Mouse (Mus musculus): ENCODE results near the gene Col28a1. TPM values are rescaled to one million over a fixed set of nuclear protein-coding genes. Genes with fewer than 3 reads are reported as not detected.
"Not testable (repeated sequence)": the region's sequence is repeated elsewhere in the genome, so short reads cannot be mapped to it uniquely, and the experiment has no call there.

The Col28a1 gene
- polyA plus RNA-seq, 1 experiment from 2014 or later, result not detected

DNA sequence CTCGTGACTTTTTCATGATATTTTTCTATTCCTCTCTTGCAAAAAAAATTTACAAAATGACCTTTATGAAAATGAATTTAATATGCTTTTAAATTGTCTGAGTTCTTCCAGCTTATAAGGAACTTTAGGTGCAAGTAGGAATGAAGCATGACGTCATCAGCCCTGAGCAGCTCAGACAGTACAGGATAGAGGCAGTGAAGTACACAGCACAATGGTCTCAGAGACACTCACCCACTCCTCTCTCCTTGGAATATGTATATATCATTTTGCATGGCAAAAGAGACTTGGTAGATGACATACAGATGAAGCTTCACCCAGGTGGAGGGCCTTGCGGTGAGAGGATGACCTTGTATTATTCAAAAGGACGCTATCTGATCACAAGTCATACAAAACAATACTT, 197.7 kb downstream of the Col28a1 start:
- no peaks in the 10 kb centered on the region for H3K79me2 ChIP-seq (ENCODE audit: inconsistent target)
- no peaks in the 10 kb centered on the region for H3K36me3 ChIP-seq (ENCODE audit: inconsistent target)
- no peak overlapping the region for H3K4me3 ChIP-seq (ENCODE audit: inconsistent target)
- WGBS (ENCODE audit: missing documents), result 98% methylated on average over 4 of the region's 4 CpGs
- no peak overlapping the region for H3K27ac ChIP-seq

DNA sequence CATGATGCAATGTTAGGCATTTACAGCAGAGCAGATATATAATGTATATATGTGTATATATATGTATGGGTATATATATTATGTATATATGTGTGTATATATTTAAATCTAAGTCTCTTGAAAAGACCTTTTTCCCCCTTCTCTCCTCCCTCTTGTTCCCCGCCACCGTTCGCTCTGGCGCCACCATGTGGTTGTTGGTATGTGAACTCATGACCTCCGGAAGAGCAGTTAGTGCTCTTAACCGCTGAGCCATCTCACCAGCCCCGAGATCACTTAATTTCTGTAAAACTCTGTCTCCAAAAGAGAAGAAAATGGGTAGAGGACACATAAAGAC, 208.8 kb downstream of the Col28a1 start:
- H3K4me3 ChIP-seq (ENCODE audit: inconsistent target), result no peak overlapping the region; the same call in 1 of the 2 replicates
- no peak overlapping the region for H3K27ac ChIP-seq
- H3K79me2 ChIP-seq (ENCODE audit: inconsistent target), result no peaks in the 10 kb centered on the region
- H3K36me3 ChIP-seq (ENCODE audit: inconsistent target), result no peaks in the 10 kb centered on the region
- WGBS (ENCODE audit: missing documents), result 21% methylated on average over 7 of the region's 7 CpGs

DNA sequence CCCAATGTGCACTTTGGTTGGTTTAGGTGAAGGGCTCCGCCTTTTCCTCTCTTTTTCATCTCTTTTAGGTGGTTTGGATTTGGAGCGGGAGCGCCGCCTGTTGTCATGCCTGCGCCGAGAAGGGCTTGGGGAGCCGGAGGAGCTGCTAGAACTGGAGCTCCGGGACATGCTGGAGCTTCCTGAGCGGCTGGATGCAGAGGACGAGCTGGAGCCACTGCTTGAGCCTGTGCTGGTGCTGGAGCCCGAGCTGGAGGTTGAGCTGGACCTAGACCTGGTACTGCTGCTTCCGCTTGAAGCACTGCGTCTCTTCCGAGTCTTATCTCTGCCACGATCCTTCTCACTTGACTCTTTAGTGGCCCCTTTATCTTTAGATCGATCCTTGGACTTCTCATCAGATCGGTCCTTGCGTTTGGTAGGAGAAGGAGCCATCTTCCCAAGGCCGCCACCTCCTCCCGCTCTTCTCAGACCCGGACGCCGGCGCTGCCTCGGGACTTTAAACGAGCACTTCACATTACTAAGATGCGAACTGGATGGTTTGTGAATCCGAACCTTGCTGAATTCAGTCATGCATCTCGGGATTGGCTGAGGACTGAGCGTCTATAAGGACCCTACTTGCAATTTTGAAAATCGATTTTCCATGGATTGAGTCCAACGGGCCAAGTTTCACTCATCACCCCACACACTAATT, 209.3 kb downstream of the Col28a1 start:
- WGBS (ENCODE audit: missing documents), result 62% methylated on average over 22 of the region's 32 CpGs
- H3K36me3 ChIP-seq (ENCODE audit: inconsistent target); H3K79me2 ChIP-seq (ENCODE audit: inconsistent target); H3K4me3 ChIP-seq (ENCODE audit: inconsistent target); H3K27ac ChIP-seq: not testable (repeated sequence)

DNA sequence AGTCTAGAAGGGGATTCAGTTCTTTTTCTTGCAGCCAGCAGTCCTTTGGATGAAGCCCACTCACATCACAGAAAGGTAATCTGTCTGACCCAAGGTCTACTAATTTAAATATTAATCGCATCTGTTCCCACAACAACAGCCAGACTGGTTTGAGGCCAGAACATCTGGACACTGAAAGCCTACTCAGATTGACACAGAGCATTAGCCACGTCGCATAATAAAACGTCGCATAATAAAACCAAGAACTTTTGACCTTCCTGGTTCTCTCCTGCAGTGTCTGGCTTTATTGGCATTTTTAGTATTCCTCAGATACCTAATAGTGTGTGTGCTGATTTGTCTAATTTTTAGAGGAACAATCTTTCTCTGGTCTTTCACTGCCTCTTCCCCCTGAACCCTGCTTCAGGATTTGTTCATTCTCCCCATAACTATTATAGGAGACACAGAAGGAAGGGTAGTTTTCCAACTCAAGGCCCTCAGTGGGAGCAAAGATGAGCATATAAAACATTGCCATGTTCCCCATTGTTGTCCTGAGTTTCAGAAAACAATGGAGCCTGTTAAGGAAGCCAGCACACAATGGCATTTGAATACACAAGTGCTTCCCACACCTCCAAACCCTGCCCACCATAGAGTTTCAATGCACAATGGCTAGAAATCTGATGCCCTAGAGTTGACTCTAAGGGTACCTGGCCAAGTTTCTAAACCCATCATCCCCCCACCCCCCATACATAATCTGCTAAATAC, 221.2 kb downstream of the Col28a1 start:
- no peak overlapping the region for H3K27ac ChIP-seq
- H3K4me3 ChIP-seq (ENCODE audit: inconsistent target), result no peak overlapping the region
- H3K79me2 ChIP-seq (ENCODE audit: inconsistent target), result no peaks in the 10 kb centered on the region
- 91% methylated on average over 5 of the region's 5 CpGs for WGBS (ENCODE audit: missing documents)
- H3K36me3 ChIP-seq (ENCODE audit: inconsistent target), result no peaks in the 10 kb centered on the region

DNA sequence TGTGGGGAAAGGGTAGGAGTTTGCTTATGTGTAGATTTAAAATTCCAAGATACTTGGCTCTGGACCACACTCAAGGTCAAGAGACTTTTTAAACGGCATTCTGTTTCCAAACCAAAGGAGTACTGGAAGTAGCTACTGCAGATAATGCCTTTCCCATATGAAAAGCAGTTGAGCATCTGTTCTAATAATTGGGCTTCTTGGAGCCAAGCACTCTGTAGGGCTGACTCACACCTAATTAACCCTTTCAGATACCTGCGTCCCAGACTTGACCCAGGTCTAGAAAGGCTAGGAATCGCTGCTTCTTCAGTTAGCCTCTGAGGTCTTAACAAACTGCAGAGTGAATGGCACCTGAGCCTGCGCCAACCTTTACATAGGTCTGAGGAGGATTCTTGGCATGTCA, 223.0 kb downstream of the Col28a1 start:
- no peak overlapping the region for H3K4me3 ChIP-seq (ENCODE audit: inconsistent target)
- no peak overlapping the region for H3K27ac ChIP-seq
- 95% methylated on average over 4 of the region's 4 CpGs for WGBS (ENCODE audit: missing documents)
- H3K36me3 ChIP-seq (ENCODE audit: inconsistent target), result no peaks in the 10 kb centered on the region
- H3K79me2 ChIP-seq (ENCODE audit: inconsistent target), result no peaks in the 10 kb centered on the region

DNA sequence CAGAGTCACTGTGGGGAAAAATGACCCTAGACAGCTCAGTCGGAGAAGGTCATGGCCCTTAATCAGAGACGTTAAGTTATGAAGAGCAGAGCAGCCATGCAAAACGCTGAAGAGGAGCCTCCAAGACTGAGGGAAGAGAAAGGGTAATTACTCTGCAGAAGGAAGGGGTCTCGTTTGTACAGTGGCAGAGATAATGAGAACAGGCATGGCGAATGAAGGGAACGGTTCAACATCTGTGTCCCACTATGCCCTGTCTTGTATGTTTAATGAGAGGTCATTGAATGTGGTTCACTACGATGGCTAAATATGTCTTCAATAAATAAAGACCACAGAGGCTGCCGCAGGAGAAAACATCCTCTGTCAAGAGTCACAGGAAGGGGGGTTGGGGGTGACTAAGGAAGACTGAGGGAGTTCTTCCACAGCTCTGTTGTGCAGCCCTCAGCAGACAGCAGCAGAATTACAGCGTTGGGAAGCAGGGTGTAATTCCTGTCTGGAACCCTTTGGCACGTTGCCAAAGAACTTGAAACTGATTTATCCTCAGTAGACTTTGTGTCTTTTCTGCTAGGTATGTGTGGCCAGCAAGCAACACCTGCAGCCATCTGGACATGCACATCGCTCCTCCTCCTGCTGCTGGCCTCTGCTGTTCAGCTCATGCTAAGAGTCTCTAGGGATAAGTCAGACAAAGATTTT, 226.4 kb downstream of the Col28a1 start:
- H3K79me2 ChIP-seq (ENCODE audit: inconsistent target), result no peaks in the 10 kb centered on the region
- no peaks in the 10 kb centered on the region for H3K36me3 ChIP-seq (ENCODE audit: inconsistent target)
- WGBS (ENCODE audit: missing documents), result 88% methylated on average over 11 of the region's 11 CpGs
- H3K27ac ChIP-seq, result no peak overlapping the region
- no peak overlapping the region for H3K4me3 ChIP-seq (ENCODE audit: inconsistent target)

DNA sequence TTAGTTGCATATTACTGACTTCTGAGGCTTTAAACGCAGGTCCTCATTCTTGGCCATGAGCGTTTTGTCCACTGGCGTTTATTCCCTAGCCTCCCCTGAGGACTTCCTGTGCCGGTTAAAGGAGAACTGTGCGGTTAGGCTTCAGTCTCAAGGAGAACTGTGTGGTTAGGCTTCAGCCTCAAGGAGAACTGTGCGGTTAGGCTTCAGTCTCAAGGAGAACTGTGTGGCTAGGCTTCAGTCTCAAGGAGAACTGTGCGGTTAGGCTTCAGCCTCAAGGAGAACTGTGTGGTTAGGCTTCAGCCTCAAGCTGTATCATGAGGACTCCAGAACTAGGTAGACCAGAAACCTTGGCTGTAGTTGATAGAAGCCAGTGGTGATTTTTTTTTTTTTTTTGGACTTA, 229.7 kb downstream of the Col28a1 start:
- Histone ChIP-seq H3K27ac (no peak overlapping the region), H3K4me3 (ENCODE audit: inconsistent target) (no peak overlapping the region), H3K36me3 (ENCODE audit: inconsistent target) (no peaks in the 10 kb centered on the region), H3K79me2 (ENCODE audit: inconsistent target) (no peaks in the 10 kb centered on the region)
- 23% methylated on average over 7 of the region's 7 CpGs for WGBS (ENCODE audit: missing documents)

DNA sequence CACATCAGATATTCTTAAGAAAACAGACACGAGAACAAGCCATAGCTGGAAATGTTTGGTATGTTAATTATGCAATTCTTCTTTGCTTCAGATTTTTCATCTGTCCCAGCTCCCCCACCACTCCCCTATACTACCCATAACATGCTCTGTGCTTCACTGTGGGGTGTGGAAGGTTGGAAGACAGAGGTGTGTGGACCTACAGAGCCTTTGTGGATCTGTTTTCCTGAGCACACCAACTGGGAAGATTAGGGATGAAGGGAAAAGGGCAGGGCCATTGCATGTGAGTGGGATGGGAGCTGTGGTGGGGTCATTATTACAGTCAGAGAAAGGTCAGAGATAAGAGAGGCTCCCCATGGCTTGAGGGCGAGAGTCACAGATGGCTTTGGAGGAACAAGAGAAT, 240.2 kb downstream of the Col28a1 start:
- H3K27ac ChIP-seq, result no peak overlapping the region
- no peaks in the 10 kb centered on the region for H3K79me2 ChIP-seq (ENCODE audit: inconsistent target)
- no peak overlapping the region for H3K4me3 ChIP-seq (ENCODE audit: inconsistent target)
- H3K36me3 ChIP-seq (ENCODE audit: inconsistent target), result no peaks in the 10 kb centered on the region
- WGBS (ENCODE audit: missing documents), result 73% methylated on average over 2 of the region's 2 CpGs

DNA sequence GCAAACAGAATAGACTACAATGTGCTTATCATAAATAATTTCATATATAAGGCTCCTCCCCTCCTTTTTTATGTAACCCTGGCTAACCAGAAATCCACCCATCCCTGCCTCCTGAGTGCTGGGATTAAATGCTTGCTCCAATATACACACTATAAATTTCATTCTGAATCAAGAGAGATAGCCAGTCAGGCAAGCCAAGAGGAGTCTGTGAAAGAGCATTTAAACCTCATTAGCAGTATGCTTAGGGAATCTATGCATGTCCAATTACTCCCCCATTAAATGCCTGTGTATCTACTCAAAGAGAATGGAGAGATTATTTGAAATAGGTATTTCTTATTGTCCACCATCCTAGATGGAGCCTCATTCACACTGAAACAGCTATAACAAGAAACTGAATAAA, 240.6 kb downstream of the Col28a1 start:
- Histone ChIP-seq H3K27ac (no peak overlapping the region), H3K79me2 (ENCODE audit: inconsistent target) (no peaks in the 10 kb centered on the region), H3K36me3 (ENCODE audit: inconsistent target) (no peaks in the 10 kb centered on the region), H3K4me3 (ENCODE audit: inconsistent target) (no peak overlapping the region)

Other genes with a start within 250 kb of the Col28a1 start
- 5.1 to 8.0 TPM (median 6.6 TPM) in 3 replicates for gene Mios, start 16.6 kb upstream of the Col28a1 start, polyA plus RNA-seq (2018)
- gene Rpa3, start 66.6 kb upstream of the Col28a1 start, polyA plus RNA-seq (2018), result 7.6 to 23.2 TPM (median 12.6 TPM) in 3 replicates
- gene Umad1, start 66.7 kb upstream of the Col28a1 start, polyA plus RNA-seq (2018), result 11.1 to 16.2 TPM (median 15.1 TPM) in 3 replicates
- 1.4 to 3.9 TPM (median 2.7 TPM) in 3 replicates for gene Gm45062, start 66.8 kb upstream of the Col28a1 start, polyA plus RNA-seq (2018)

Data from macrophage (primary cell).